Mouse (Mus musculus): Measurements from ENCODE around the gene 9130008F23Rik. TPM values are rescaled to one million over a fixed set of nuclear protein-coding genes. Genes with fewer than 3 reads are reported as not detected.

9130008F23Rik gene
- polyA plus RNA-seq, 1 experiment from 2014 or later = 0.08 TPM

GRCm38 (mm10) chr17:40868952-40869747, 11.2 kb downstream of the 9130008F23Rik start:
- no peak overlapping the region for H3K4me3 ChIP-seq (ENCODE audit: low read depth, low read length)
- 11% methylated on average over 10 of the region's 10 CpGs for WGBS (ENCODE audit: insufficient replicate concordance)
- H3K4me1 ChIP-seq (ENCODE audit: control insufficient read depth, low read depth, low read length) = no peaks in the 10 kb centered on the region
- H3K27me3 ChIP-seq (ENCODE audit: control insufficient read depth, insufficient read depth, low read depth, low read length) = no peaks in the 10 kb centered on the region
- no peaks in the 10 kb centered on the region for H3K36me3 ChIP-seq (ENCODE audit: control insufficient read depth, insufficient read depth)
- no peak overlapping the region for H3K9ac ChIP-seq (ENCODE audit: low read depth, low read length)
- H3K9me3 ChIP-seq (replicated peaks; ENCODE audit: control insufficient read depth, low read length) = no peaks in the 10 kb centered on the region
- no peak overlapping the region for H3K4me2 ChIP-seq (ENCODE audit: low read depth, low read length)
- no peak overlapping the region for H3K27ac ChIP-seq (ENCODE audit: low read length)
- ATAC-seq (ENCODE audit: low read depth) = no peak

DNA sequence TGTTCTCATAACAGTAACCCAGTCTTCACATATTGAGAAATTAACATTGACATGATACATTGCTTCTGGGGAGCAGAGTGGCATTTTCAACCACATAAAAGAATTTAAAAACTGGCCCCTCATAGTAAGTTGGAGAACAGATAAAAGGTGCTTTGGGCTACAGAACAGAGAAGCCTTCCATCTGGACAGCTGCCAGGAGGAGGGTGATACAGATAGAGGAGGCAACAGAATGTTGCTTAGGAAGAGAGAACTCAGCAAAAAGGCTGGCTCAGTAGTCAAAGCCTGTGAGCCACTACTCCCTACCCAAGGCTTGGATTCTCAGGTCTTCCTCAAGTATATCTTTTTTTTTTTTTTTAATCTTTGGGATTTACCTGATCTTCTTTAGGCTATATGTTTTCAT, 25.3 kb downstream of the 9130008F23Rik start:
- ATAC-seq (ENCODE audit: low read depth) = no peak
- Histone ChIP-seq H3K4me2 (ENCODE audit: low read depth, low read length) (no peak overlapping the region), H3K4me3 (ENCODE audit: low read depth, low read length) (no peak overlapping the region), H3K4me1 (ENCODE audit: control insufficient read depth, low read depth, low read length) (no peaks in the 10 kb centered on the region), H3K9me3 (replicated peaks; ENCODE audit: control insufficient read depth, low read length) (no peaks in the 10 kb centered on the region), H3K9ac (ENCODE audit: low read depth, low read length) (no peak overlapping the region), H3K36me3 (ENCODE audit: control insufficient read depth, insufficient read depth) (no peaks in the 10 kb centered on the region), H3K27ac (ENCODE audit: low read length) (no peak overlapping the region), H3K27me3 (ENCODE audit: control insufficient read depth, insufficient read depth, low read depth, low read length) (no peaks in the 10 kb centered on the region)

GRCm38 (mm10) chr17:40837308-40837707, 43.1 kb downstream of the 9130008F23Rik start:
- no peak for ATAC-seq (ENCODE audit: low read depth)
- H3K4me1 ChIP-seq (ENCODE audit: control insufficient read depth, low read depth, low read length) = no peaks in the 10 kb centered on the region
- no peaks in the 10 kb centered on the region for H3K9me3 ChIP-seq (replicated peaks; ENCODE audit: control insufficient read depth, low read length)
- H3K4me3 ChIP-seq (ENCODE audit: low read depth, low read length) = no peak overlapping the region
- peaks cover 56% of the 10 kb centered on the region for H3K36me3 ChIP-seq (ENCODE audit: control insufficient read depth, insufficient read depth)
- no peak overlapping the region for H3K27ac ChIP-seq (ENCODE audit: low read length)
- H3K27me3 ChIP-seq (ENCODE audit: control insufficient read depth, insufficient read depth, low read depth, low read length) = no peaks in the 10 kb centered on the region
- no peak overlapping the region for H3K9ac ChIP-seq (ENCODE audit: low read depth, low read length)
- no peak overlapping the region for H3K4me2 ChIP-seq (ENCODE audit: low read depth, low read length)

- WGBS (ENCODE audit: insufficient replicate concordance) = 46% methylated on average over 2 of the region's 2 CpGs
- Histone ChIP-seq H3K36me3 (ENCODE audit: control insufficient read depth, insufficient read depth) (peaks cover 70% of the 10 kb centered on the region), H3K4me2 (ENCODE audit: low read depth, low read length) (no peak overlapping the region), H3K27me3 (ENCODE audit: control insufficient read depth, insufficient read depth, low read depth, low read length) (no peaks in the 10 kb centered on the region), H3K9me3 (replicated peaks; ENCODE audit: control insufficient read depth, low read length) (no peaks in the 10 kb centered on the region), H3K27ac (ENCODE audit: low read length) (no peak overlapping the region), H3K9ac (ENCODE audit: low read depth, low read length) (no peak overlapping the region), H3K4me1 (ENCODE audit: control insufficient read depth, low read depth, low read length) (no peaks in the 10 kb centered on the region), H3K4me3 (ENCODE audit: low read depth, low read length) (no peak overlapping the region)
- ATAC-seq (ENCODE audit: low read depth) = no peak
These were observed 48.5 kb downstream of the 9130008F23Rik start for GRCm38 (mm10) chr17:40831870-40832269.

Other genes with a start within 250 kb of the 9130008F23Rik start
- gene Esp3, start 248.5 kb downstream of the 9130008F23Rik start, polyA plus RNA-seq (2015; fragmentation: Nextera tagmentation; extraction: Ambion mirVana) = not detected in 2 replicates
- not detected in 2 replicates for gene Esp1, start 153.4 kb downstream of the 9130008F23Rik start, polyA plus RNA-seq (2015; fragmentation: Nextera tagmentation; extraction: Ambion mirVana)
- 0.08 and 0.27 TPM in 2 replicates for gene Crisp2, start 73.6 kb downstream of the 9130008F23Rik start, polyA plus RNA-seq (2015; fragmentation: Nextera tagmentation; extraction: Ambion mirVana)
- 223 and 224 TPM in 2 replicates for gene Rhag, start 69.4 kb downstream of the 9130008F23Rik start, polyA plus RNA-seq (2015; fragmentation: Nextera tagmentation; extraction: Ambion mirVana)
- not detected in 2 replicates for gene Glyatl3, start 33.8 kb upstream of the 9130008F23Rik start, polyA plus RNA-seq (2015; fragmentation: Nextera tagmentation; extraction: Ambion mirVana)
- gene Mut, start 54.1 kb upstream of the 9130008F23Rik start, polyA plus RNA-seq (2015; fragmentation: Nextera tagmentation; extraction: Ambion mirVana) = 33.0 and 33.5 TPM in 2 replicates
- gene Cenpq, start 54.5 kb upstream of the 9130008F23Rik start, polyA plus RNA-seq (2015; fragmentation: Nextera tagmentation; extraction: Ambion mirVana) = 21.1 and 23.8 TPM in 2 replicates